Mouse (Mus musculus): ENCODE measurements at regions not wholly inside any gene's neighbourhood (a gene's known extent, or its start where the extent isn't known, plus 50 kb on each side); places are given as distances from the start of the nearest gene placed in this dataset.

DNA sequence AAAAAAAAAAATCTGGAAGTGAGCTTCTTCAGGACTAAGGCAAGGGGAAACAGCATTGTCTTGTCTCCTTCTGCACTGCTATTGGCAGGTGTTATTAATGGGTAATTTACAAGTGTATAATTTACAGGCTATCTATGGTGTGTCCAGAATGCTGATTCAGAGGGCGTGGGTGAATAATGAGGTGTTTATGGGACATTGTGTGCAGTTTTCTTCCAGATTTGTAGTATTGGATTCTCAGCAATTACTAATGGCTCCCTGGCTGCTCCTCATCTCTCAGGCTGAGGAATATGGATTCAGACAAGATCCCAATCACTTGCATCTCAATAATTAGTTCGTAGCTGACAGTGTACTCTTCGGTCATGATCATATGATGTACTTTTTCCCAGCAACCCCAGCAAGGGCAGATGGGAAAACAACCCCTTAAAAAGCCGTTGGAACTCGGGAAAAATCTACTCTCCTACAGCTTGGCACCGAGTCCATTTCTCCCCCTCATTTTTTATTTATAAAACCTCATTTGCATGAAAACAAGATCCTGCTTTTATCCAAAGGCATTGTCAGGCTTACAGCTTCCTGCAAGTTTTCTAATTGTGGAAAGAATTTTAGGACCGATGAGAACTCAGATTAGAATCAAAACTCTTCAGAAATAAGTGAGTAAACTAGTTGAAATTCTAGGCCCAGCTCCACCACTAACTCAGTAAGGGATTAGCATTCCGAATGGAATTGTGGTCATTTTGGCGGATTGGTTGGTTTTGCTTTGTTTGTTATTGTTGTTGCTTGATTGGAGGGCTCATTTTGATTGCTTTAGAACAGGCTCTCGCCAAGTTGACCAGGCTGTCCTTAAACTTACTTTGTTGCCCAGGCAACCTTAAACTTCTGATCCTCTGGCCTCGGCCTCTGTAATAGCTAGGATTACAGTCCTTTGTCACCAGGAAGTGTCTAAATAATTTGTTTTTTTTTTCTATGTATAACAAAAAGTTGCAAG, 212.5 kb downstream of the Galc start:
- no peak overlapping the region for H3K4me3 ChIP-seq (replicated peaks)
- peaks cover 17% of the 10 kb centered on the region; the same call in 1 of the 2 replicates for H3K9me3 ChIP-seq
- no peak for TF ChIP-seq FLI1 (IDR thresholded peaks at IDR 0.05; ENCODE audit: low read length)
- no peak for TF ChIP-seq GATA1 (IDR thresholded peaks at IDR 0.05; ENCODE audit: borderline replicate concordance, low read length)
- no peaks in the 10 kb centered on the region for H3K36me3 ChIP-seq (replicated peaks; ENCODE audit: low read length)
- H3K4me1 ChIP-seq: peaks cover 4% of the 10 kb centered on the region; the same call in 1 of the 2 replicates
- H3K27me3 ChIP-seq (replicated peaks): no peaks in the 10 kb centered on the region

DNA sequence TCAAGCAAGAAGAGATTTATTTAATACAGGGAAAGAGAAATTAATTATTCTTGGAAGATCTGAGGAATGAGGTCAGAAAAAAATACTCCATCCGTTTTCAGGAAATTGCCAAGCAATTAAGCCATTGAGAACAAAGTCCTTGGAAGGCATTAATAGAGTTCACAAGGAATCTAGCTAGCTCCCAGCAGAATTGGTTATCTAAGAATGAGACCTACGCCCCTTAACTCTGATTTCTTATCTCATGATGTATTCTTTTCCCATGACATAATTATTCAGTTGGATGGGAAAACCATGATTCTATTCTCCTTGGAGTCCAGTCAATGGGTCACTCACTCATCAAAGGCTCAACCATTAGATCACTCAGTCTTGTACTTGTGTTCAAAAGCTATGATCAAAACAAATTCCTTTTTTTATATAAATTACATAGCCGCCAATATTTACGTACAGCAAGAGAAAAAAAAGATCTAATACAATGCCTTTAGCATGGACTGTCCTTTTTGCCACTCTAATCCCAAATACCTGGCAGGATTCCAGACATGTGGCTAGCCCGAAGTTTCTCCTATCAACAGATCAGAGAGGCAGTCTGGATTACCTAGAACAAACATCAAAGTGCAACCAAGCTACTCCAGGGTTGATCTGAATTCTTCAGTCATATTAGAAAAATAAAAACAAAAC, 213.3 kb downstream of the Galc start:
- H3K36me3 ChIP-seq (replicated peaks; ENCODE audit: low read length): no peaks in the 10 kb centered on the region
- no peak for TF ChIP-seq FLI1 (IDR thresholded peaks at IDR 0.05; ENCODE audit: low read length)
- no peak for TF ChIP-seq GATA1 (IDR thresholded peaks at IDR 0.05; ENCODE audit: borderline replicate concordance, low read length)

DNA sequence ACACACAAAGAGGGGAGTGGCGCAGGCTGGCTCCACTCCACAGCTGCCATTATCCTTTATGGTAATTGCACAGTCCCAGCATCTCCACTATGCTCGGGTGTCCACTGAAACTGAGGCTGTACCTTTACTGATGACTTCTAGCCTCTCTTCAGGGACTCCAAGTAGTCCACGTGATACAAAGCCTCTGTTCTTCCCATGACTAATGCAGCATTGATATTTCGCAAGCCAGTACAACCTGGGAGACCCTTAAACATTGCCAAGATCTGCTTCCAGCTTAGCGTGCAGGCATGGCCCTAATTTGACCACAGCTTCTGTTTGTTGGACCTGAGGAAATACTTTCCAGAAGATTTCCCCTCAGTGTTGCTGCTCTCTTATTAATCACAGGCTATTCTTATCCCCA, 215.8 kb downstream of the Galc start:
- H3K4me3 ChIP-seq (replicated peaks): no peak overlapping the region
- no peaks in the 10 kb centered on the region for H3K36me3 ChIP-seq (replicated peaks; ENCODE audit: low read length)
- peaks cover 4% of the 10 kb centered on the region; the same call in 1 of the 2 replicates for H3K4me1 ChIP-seq
- no peak for TF ChIP-seq FLI1 (IDR thresholded peaks at IDR 0.05; ENCODE audit: low read length)
- no peak for TF ChIP-seq GATA1 (IDR thresholded peaks at IDR 0.05; ENCODE audit: borderline replicate concordance, low read length)
- H3K27me3 ChIP-seq (replicated peaks): no peaks in the 10 kb centered on the region
- H3K9me3 ChIP-seq: peaks cover 13% of the 10 kb centered on the region; the same call in 1 of the 2 replicates

More for the DNA sequence above, 213.3 kb downstream of the Galc start:
- H3K9me3 ChIP-seq: peaks cover 17% of the 10 kb centered on the region; the same call in 1 of the 2 replicates
- peaks cover 4% of the 10 kb centered on the region; the same call in 1 of the 2 replicates for H3K4me1 ChIP-seq
- H3K4me3 ChIP-seq (replicated peaks): no peak overlapping the region
- H3K27me3 ChIP-seq (replicated peaks): no peaks in the 10 kb centered on the region

DNA sequence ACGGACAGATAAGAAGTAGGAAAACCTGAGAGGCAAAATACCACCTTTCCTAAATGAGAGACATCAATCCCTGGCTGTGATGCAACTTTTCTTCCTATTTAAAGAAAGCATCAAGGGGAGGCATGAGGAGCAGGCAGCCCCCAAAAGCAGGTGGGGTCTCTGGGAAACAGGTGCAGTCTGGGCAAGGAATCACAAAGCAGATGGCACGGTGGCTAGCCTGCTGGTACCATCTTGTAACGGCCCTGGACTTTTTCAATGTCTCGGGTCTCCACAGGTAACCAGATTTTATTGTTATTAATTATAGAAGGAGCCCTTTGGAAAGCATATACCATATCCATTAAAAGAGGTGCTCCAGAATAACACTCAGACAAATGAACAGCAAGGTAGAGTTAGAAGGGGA, 219.6 kb downstream of the Galc start:
- no peaks in the 10 kb centered on the region for H3K27me3 ChIP-seq (replicated peaks)
- no peak overlapping the region for H3K4me3 ChIP-seq (replicated peaks)
- no peak for TF ChIP-seq GATA1 (IDR thresholded peaks at IDR 0.05; ENCODE audit: borderline replicate concordance, low read length)
- TF ChIP-seq FLI1 (IDR thresholded peaks at IDR 0.05; ENCODE audit: low read length): no peak
- peaks cover 7% of the 10 kb centered on the region; the same call in 1 of the 2 replicates for H3K4me1 ChIP-seq
- H3K36me3 ChIP-seq (replicated peaks; ENCODE audit: low read length): no peaks in the 10 kb centered on the region
- H3K9me3 ChIP-seq: peaks cover 10% of the 10 kb centered on the region; the same call in 1 of the 2 replicates

DNA sequence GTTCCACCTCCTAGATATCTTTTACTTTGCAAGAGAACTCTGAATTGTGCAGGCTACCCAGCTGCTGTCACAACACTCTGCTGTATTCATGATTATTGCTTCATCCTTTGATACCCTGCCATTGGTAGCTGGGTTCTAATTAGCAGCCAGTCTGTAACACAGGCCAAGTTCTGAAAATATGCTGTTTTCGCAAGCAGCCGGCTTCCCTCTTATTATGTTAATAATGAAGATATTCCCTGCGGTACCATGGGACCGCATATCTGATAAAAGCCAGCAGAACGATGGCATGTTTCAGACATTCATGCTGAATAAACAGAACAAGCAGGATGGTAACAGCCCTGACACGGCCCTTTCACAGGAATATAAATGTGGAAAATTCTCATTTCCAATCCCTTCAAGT, 235.6 kb downstream of the Galc start:
- H3K9me3 ChIP-seq: 0 out of 2 replicates have a peak, but pooled peaks cover 1% of the 10 kb centered on the region
- TF ChIP-seq FLI1 (IDR thresholded peaks at IDR 0.05; ENCODE audit: low read length) (no peak), GATA1 (IDR thresholded peaks at IDR 0.05; ENCODE audit: borderline replicate concordance, low read length) (no peak)
- H3K27me3 ChIP-seq (replicated peaks): no peaks in the 10 kb centered on the region
- no peaks in the 10 kb centered on the region for H3K36me3 ChIP-seq (replicated peaks; ENCODE audit: low read length)
- peaks cover 4% of the 10 kb centered on the region; the same call in 1 of the 2 replicates for H3K4me1 ChIP-seq
- H3K4me3 ChIP-seq (replicated peaks): no peak overlapping the region

DNA sequence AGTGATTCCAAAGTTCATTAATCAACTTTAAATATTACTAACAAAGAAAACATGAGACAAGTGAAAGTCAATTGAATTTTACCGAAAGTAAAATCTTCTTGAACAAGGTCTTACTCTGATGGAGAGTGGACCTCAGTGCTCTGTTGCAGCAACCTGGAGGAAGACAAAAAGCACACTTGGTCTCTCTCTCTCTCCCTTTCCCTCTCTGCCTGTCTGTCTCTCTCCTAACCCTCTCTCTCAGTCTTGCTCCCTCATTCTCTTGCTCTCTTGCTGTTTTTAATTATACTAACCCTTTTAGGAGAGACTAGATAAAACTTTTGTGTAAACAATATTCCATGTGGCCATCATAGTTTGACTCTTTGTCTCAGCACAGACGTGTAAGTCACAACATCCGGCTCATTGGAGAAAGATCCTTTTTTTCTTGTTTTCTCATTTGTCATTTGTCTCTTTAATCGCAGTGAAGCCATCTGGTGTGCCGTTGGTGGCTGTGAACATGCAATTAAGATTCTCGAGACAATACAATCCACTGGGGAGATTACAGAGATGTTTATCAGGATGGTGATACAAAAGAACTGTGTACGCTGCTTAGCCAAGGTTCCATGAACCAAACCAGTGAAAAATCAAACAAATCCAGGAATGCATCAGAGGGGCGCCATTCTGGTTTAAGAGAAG, 244.5 kb downstream of the Galc start:
- Histone ChIP-seq H3K4me3 (replicated peaks) (no peak overlapping the region), H3K9me3 (no peaks in the 10 kb centered on the region), H3K27me3 (replicated peaks) (no peaks in the 10 kb centered on the region), H3K4me1 (peaks cover 3% of the 10 kb centered on the region; the same call in 1 of the 2 replicates), H3K36me3 (replicated peaks; ENCODE audit: low read length) (no peaks in the 10 kb centered on the region)
- TF ChIP-seq FLI1 (IDR thresholded peaks at IDR 0.05; ENCODE audit: low read length) (no peak), GATA1 (IDR thresholded peaks at IDR 0.05; ENCODE audit: borderline replicate concordance, low read length) (no peak)

DNA sequence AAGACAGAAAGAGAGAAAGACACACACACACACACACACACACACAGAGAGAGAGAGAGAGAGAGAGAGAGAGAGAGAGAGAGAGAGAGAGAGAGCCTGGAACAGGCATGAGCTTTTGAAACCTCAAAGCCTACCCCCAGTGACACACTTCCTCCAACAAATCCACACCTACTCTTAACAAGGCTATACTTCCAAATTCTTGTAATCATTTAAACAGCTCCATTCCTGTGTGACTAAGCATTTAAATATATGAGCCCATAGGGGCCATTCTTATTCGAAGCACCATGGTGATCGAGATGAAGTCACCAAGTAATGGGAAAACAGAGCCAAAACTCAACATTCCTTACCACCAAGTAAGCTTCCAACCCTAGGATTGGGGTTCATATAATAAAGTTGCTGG, 250.1 kb downstream of the Galc start:
- peaks cover 37% of the 10 kb centered on the region for H3K4me1 ChIP-seq
- TF ChIP-seq GATA1 (IDR thresholded peaks at IDR 0.05; ENCODE audit: borderline replicate concordance, low read length) (no peak), FLI1 (IDR thresholded peaks at IDR 0.05; ENCODE audit: low read length) (no peak)
- H3K9me3 ChIP-seq: no peaks in the 10 kb centered on the region
- no peak overlapping the region for H3K4me3 ChIP-seq (replicated peaks)
- H3K27me3 ChIP-seq (replicated peaks): no peaks in the 10 kb centered on the region
- H3K36me3 ChIP-seq (replicated peaks; ENCODE audit: low read length): no peaks in the 10 kb centered on the region

DNA sequence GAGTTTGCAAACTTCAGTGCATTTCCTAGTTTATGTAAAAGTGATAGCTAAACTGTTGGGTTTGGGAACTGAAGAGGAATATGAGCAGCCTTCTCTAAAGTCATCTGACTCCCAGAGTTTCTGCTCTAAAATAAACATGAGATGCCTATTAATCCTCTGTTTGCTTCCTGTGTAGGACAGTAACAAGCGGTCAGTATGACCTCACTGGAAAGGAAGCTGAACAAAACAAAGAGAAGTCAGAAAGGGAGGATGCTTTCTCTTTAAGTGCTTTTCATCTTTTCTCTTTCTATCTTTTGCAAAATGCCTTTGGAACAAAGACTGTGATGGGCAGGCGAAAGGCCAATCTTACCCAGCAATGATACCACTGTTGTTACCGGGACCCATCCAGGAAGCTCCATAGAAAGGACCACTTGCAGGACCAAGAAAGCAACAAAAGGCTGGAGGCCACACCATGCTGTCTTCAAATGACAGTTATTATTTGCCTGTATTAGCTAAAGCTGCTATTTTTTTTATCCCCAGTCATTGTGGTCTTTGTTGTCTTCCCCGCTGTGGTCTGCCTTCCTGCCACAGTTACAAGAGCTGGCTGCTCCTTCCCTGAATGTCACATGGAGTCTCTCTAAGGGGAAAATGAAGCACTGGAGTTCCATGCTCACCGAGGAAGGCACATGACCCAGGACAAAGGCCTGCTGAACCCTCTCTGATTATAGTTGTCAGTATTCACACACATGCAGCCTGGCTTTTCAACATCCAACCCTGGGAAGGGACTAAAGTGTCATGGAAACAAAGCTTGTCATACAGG, 253.4 kb downstream of the Galc start:
- no peaks in the 10 kb centered on the region for H3K27me3 ChIP-seq (replicated peaks)
- peak overlapping the region; percentile 79 for H3K4me3 ChIP-seq (replicated peaks)
- peaks cover 36% of the 10 kb centered on the region for H3K4me1 ChIP-seq
- no peak for TF ChIP-seq FLI1 (IDR thresholded peaks at IDR 0.05; ENCODE audit: low read length)
- no peak for TF ChIP-seq GATA1 (IDR thresholded peaks at IDR 0.05; ENCODE audit: borderline replicate concordance, low read length)
- no peaks in the 10 kb centered on the region for H3K36me3 ChIP-seq (replicated peaks; ENCODE audit: low read length)
- H3K9me3 ChIP-seq: no peaks in the 10 kb centered on the region

DNA sequence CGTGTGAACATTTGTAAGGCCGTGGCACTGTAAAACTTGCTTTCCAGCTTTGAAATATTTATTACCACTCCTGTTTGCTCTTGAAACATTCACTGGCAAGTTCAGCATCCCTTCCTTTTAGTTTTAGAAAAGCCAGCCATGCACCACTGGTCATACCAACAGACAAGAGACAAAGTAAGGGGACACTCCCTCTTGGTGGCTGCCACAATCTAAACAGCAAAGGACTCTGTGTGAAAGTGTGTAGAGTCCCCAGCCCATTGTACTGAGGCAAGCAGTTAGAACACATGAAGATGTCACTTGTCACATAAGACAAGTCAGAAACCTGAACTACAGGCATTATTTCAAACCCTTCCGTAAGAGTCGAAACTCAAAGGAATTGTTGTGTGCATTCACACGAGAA, 257.0 kb downstream of the Galc start:
- no peaks in the 10 kb centered on the region for H3K27me3 ChIP-seq (replicated peaks)
- H3K36me3 ChIP-seq (replicated peaks; ENCODE audit: low read length): no peaks in the 10 kb centered on the region
- no peaks in the 10 kb centered on the region for H3K9me3 ChIP-seq
- TF ChIP-seq FLI1 (IDR thresholded peaks at IDR 0.05; ENCODE audit: low read length) (no peak), GATA1 (IDR thresholded peaks at IDR 0.05; ENCODE audit: borderline replicate concordance, low read length) (no peak)
- H3K4me3 ChIP-seq (replicated peaks): no peak overlapping the region
- H3K4me1 ChIP-seq: peaks cover 36% of the 10 kb centered on the region
